Mouse (Mus musculus): Measurements from ENCODE around the gene Tlr12. TPM values are rescaled to one million over a fixed set of nuclear protein-coding genes. Genes with fewer than 3 reads are reported as not detected.

The Tlr12 gene
- polyA plus RNA-seq, 1 experiment = 42.8 TPM

DNA sequence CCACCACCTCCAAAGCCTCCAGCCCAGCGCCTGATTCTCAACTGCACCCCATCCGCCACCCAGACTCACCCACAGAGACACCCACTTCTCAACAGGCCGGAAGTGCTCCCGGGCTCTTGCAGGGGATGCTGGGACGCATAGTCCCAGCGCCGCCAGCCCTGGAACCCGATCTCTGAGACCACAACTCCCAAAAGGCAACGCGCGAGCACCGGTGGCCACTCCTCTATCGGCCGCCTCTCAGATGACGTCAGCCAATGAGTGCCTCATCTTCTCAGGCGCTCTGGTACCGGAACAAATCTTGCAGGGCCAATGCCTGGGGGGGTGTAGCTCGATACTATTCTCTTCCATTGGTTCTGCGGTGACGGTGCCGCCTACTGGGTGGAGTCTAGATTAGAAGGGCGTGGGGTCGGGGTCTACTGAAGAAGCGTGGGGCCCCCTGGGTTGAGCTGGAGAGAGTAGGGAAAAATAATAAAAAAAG, 8.5 kb downstream of the Tlr12 start, which contains the start of gene Zscan20:
Gene Zscan20, minus strand, starts transcription at position 174 of the 478 bp plus-strand sequence.
- DNase-seq = peak; percentile 95
- Histone ChIP-seq H3K36me3 (ENCODE audit: control insufficient read depth, insufficient read depth, low read length) (no peaks in the 10 kb centered on the region), H3K27ac (ENCODE audit: control insufficient read depth, insufficient read depth, low read length) (peak within 1 kb of the TSS; percentile 40), H3K4me1 (replicated peaks; ENCODE audit: control insufficient read depth, insufficient read depth, low read length) (peaks cover 12% of the 10 kb centered on the region), H3K4me3 (ENCODE audit: control insufficient read depth, insufficient read depth, low read length) (peak within 1 kb of the TSS; percentile 82), H3K27me3 (ENCODE audit: control insufficient read depth, insufficient read depth, low read length) (no peaks in the 10 kb centered on the region)
- peak; percentile 68 for TF ChIP-seq CTCF (IDR thresholded peaks at IDR 0.05; ENCODE audit: borderline replicate concordance, control insufficient read depth, extremely low read depth, insufficient read depth, low read length, poor library complexity)
- TF ChIP-seq POLR2A (IDR thresholded peaks at IDR 0.05; ENCODE audit: control insufficient read depth, extremely low read depth, insufficient read depth, low read length, poor library complexity) = peak; percentile 86
- under 1% methylated on average over 24 of the region's 24 CpGs for WGBS

DNA sequence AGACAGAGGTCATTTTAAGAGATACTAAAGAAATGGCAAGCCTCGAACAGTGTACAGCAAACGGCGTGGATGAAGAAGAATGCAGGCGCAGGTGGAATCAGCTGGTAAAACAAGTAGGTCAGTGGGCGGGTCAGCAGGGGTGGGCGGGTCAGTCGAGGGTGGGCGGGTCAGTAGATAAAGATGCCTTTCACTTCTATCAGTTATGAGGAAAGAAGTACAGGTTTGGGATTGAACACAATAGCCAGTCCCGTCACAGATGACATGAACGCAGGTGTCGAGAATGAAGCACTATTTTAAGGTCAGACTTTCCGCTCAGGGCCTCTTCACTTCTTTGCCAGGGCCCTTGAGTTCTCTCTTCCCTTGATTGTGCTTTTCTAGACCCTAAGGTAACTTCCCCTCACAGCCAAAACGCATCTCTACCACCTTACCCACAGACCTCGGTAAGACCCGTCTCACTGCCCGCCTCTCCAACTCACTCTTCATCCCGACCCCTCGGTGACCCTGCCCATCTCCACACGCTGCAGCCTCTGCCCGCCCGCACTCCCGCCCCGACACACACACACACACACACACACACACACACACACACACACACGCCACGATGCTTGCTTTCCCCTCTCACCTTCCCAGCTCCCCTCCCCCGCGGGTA, 9.0 kb downstream of the Tlr12 start:
- 10% methylated on average over 25 of the region's 27 CpGs for WGBS
- H3K4me1 ChIP-seq (replicated peaks; ENCODE audit: control insufficient read depth, insufficient read depth, low read length) = peaks cover 7% of the 10 kb centered on the region
- TF ChIP-seq CTCF (IDR thresholded peaks at IDR 0.05; ENCODE audit: borderline replicate concordance, control insufficient read depth, extremely low read depth, insufficient read depth, low read length, poor library complexity) (no peak), POLR2A (IDR thresholded peaks at IDR 0.05; ENCODE audit: control insufficient read depth, extremely low read depth, insufficient read depth, low read length, poor library complexity) (no peak)
- no peaks in the 10 kb centered on the region for H3K36me3 ChIP-seq (ENCODE audit: control insufficient read depth, insufficient read depth, low read length)
- DNase-seq = no peak
- H3K4me3 ChIP-seq (ENCODE audit: control insufficient read depth, insufficient read depth, low read length) = peak overlapping the region; percentile 82
- H3K27ac ChIP-seq (ENCODE audit: control insufficient read depth, insufficient read depth, low read length) = peak overlapping the region; percentile 40; the same call in 1 of the 2 replicates
- H3K27me3 ChIP-seq (ENCODE audit: control insufficient read depth, insufficient read depth, low read length) = no peaks in the 10 kb centered on the region

DNA sequence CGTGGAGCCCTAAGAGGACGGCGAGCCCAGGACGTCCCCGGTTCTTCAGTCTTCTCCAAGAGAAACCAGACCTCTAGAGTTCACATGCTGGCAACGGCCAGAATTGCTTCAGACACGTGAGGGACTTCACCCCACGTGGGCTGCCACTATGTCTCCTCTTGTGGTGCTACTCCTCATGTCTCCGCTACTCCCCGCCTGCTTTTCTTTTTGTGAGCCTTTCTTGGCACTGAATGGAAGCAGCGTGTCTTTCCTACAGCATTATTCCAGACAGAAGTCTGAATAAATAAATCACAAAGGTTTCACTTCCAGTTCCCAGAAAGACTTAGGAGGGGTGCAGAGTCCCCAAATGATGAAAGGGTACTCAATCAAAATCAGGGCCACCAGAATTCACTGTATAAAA, 10.8 kb downstream of the Tlr12 start:
- Histone ChIP-seq H3K4me1 (replicated peaks; ENCODE audit: control insufficient read depth, insufficient read depth, low read length) (peaks cover 7% of the 10 kb centered on the region), H3K36me3 (ENCODE audit: control insufficient read depth, insufficient read depth, low read length) (peaks cover 7% of the 10 kb centered on the region), H3K27me3 (ENCODE audit: control insufficient read depth, insufficient read depth, low read length) (no peaks in the 10 kb centered on the region), H3K27ac (ENCODE audit: control insufficient read depth, insufficient read depth, low read length) (no peak overlapping the region), H3K4me3 (ENCODE audit: control insufficient read depth, insufficient read depth, low read length) (no peak overlapping the region)
- 94% methylated on average over 11 of the region's 11 CpGs for WGBS
- DNase-seq = no peak
- TF ChIP-seq CTCF (IDR thresholded peaks at IDR 0.05; ENCODE audit: borderline replicate concordance, control insufficient read depth, extremely low read depth, insufficient read depth, low read length, poor library complexity) (no peak), POLR2A (IDR thresholded peaks at IDR 0.05; ENCODE audit: control insufficient read depth, extremely low read depth, insufficient read depth, low read length, poor library complexity) (no peak)

DNA sequence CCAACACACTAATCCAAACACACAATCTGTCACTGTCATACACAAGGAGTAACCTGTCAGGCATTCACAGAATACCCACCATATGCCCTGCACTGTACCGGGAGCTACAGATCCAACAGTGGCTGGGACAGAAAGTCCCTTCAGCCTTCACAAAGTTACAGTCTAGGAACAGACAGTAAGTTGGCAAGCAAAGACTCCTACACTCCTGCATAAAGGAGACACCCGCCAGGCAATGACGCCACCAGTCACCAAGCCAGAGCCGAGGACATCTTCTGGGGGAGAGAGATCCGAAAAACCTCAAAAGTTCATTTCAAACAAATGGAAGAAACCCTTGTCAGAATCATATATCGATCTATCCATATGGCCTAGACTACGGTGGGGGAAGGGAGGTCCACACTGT, 11.8 kb downstream of the Tlr12 start:
- DNase-seq = no peak
- Histone ChIP-seq H3K4me3 (ENCODE audit: control insufficient read depth, insufficient read depth, low read length) (no peak overlapping the region), H3K27ac (ENCODE audit: control insufficient read depth, insufficient read depth, low read length) (no peak overlapping the region), H3K4me1 (replicated peaks; ENCODE audit: control insufficient read depth, insufficient read depth, low read length) (peaks cover 7% of the 10 kb centered on the region), H3K36me3 (ENCODE audit: control insufficient read depth, insufficient read depth, low read length) (peaks cover 7% of the 10 kb centered on the region), H3K27me3 (ENCODE audit: control insufficient read depth, insufficient read depth, low read length) (no peaks in the 10 kb centered on the region)
- 95% methylated on average over 7 of the region's 7 CpGs for WGBS
- TF ChIP-seq CTCF (IDR thresholded peaks at IDR 0.05; ENCODE audit: borderline replicate concordance, control insufficient read depth, extremely low read depth, insufficient read depth, low read length, poor library complexity) = no peak
- TF ChIP-seq POLR2A (IDR thresholded peaks at IDR 0.05; ENCODE audit: control insufficient read depth, extremely low read depth, insufficient read depth, low read length, poor library complexity) = no peak

DNA sequence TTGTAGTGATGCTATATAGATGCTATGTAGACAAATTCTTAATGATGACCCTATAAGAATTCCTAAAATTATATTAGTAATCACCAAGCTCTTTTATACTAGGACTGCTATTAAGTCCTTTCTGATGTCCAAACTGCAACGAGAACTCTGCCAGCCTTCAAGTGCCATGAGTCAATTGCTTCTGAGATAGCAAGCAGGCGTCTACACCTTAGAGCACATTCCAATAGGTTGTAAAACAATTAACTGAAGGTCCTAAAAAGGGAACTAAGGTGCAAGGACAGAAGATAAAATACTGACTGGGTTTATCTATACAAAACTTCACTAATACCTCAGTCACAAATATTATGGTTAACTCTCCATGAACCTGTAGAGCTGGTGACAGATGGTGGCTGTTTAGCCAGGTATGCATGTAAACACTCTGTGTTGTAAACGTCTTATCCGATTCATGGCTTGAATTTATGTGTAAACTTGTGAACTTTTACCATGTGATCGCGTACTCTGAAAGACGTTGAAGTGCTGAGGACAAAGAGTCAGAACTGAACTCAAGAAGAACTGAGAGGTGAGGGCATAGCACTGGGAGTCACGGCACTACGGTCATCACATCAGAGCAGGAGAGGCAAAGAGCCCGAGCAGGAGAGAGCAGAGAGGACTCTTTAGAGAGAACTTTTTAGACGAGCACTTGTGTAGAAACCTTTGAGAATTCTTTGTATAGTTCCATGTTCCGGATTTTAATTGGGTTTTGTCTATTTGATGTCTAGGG, 20.4 kb downstream of the Tlr12 start:
- peaks cover 14% of the 10 kb centered on the region for H3K4me1 ChIP-seq (replicated peaks; ENCODE audit: control insufficient read depth, insufficient read depth, low read length)
- TF ChIP-seq POLR2A (IDR thresholded peaks at IDR 0.05; ENCODE audit: control insufficient read depth, extremely low read depth, insufficient read depth, low read length, poor library complexity) (no peak), CTCF (IDR thresholded peaks at IDR 0.05; ENCODE audit: borderline replicate concordance, control insufficient read depth, extremely low read depth, insufficient read depth, low read length, poor library complexity) (no peak)
- H3K36me3 ChIP-seq (ENCODE audit: control insufficient read depth, insufficient read depth, low read length) = no peaks in the 10 kb centered on the region
- no peak for DNase-seq
- H3K4me3 ChIP-seq (ENCODE audit: control insufficient read depth, insufficient read depth, low read length) = no peak overlapping the region
- no peak overlapping the region for H3K27ac ChIP-seq (ENCODE audit: control insufficient read depth, insufficient read depth, low read length)
- no peaks in the 10 kb centered on the region for H3K27me3 ChIP-seq (ENCODE audit: control insufficient read depth, insufficient read depth, low read length)
- WGBS = 93% methylated on average over 12 of the region's 12 CpGs

DNA sequence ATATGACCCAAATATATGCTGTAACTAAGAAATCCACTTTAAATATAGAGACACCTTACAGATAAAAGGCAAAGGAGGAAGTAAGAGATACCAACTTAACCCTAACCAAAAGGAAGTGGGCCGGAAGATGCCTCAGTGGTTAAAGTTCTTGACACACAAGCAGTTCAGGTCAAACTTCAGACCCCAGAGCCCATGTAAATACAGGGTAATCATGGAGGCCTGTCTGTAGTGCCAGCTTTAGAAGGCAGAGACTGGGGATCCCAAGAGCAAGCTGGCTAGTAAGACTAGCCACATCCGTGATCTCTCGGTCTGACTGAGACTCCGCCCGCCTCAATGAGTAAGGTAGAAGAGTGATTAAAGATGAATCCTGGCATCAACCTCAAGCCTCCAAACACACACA, 24.4 kb downstream of the Tlr12 start:
- H3K36me3 ChIP-seq (ENCODE audit: control insufficient read depth, insufficient read depth, low read length) = peaks cover 6% of the 10 kb centered on the region
- H3K27me3 ChIP-seq (ENCODE audit: control insufficient read depth, insufficient read depth, low read length) = no peaks in the 10 kb centered on the region
- peak; percentile 44 for DNase-seq
- 5% methylated on average over 5 of the region's 5 CpGs for WGBS
- no peak for TF ChIP-seq POLR2A (IDR thresholded peaks at IDR 0.05; ENCODE audit: control insufficient read depth, extremely low read depth, insufficient read depth, low read length, poor library complexity)
- no peak for TF ChIP-seq CTCF (IDR thresholded peaks at IDR 0.05; ENCODE audit: borderline replicate concordance, control insufficient read depth, extremely low read depth, insufficient read depth, low read length, poor library complexity)
- H3K4me3 ChIP-seq (ENCODE audit: control insufficient read depth, insufficient read depth, low read length) = no peak overlapping the region
- H3K4me1 ChIP-seq (replicated peaks; ENCODE audit: control insufficient read depth, insufficient read depth, low read length) = peaks cover 32% of the 10 kb centered on the region
- H3K27ac ChIP-seq (ENCODE audit: control insufficient read depth, insufficient read depth, low read length) = peak overlapping the region; percentile 84

Data from thymus, adult 2 months (tissue).